Mouse (Mus musculus) liver, embryonic 13.5 days (tissue): ENCODE data around the gene Prickle1. TPM values are rescaled to one million over a fixed set of nuclear protein-coding genes. Genes with fewer than 3 reads are reported as not detected.

Experiments used
- ATAC-seq: fragments of 200-750 bp; cut with Nextera tagmentation; 2 replicates; pipeline ENCODE4 v1.8.0; 2017; ENCODE audit warnings: low read depth, mild to moderate bottlenecking, moderate number of reproducible peaks, moderate library complexity
- DNase-seq: peaks from one replicate; pipeline ENCODE4 v3.0.0; 2022
- H3K27ac ChIP-seq: fragments of 300-500 bp; sonication (generic); 2 replicates; pipeline ENCODE4 v1.5.1; 2015; ENCODE audit warnings: moderate library complexity, mild to moderate bottlenecking, inconsistent platforms
- H3K27me3 ChIP-seq: fragments of 300-500 bp; sonication (generic); 2 replicates; pipeline ENCODE4 v1.6.1; 2015; ENCODE audit warnings: mild to moderate bottlenecking, inconsistent platforms
- H3K36me3 ChIP-seq: fragments of 300-500 bp; sonication (generic); 2 replicates; pipeline ENCODE4 v1.6.1; 2015; ENCODE audit warnings: mild to moderate bottlenecking, inconsistent platforms
- H3K4me1 ChIP-seq: fragments of 300-500 bp; sonication (generic); replicated peaks from 2 replicates; pipeline ENCODE4 v1.6.1; 2015; ENCODE audit warnings: inconsistent platforms
- H3K4me2 ChIP-seq: fragments of 300-500 bp; sonication (generic); 2 replicates; pipeline ENCODE4 v1.6.1; 2015; ENCODE audit warnings: inconsistent platforms, mild to moderate bottlenecking, moderate library complexity
- H3K4me3 ChIP-seq: fragments of 300-500 bp; sonication (generic); replicated peaks from 2 replicates; pipeline ENCODE4 v1.5.1; 2015; ENCODE audit warnings: mild to moderate bottlenecking, inconsistent platforms
- H3K9ac ChIP-seq: fragments of 300-500 bp; sonication (generic); 2 replicates; pipeline ENCODE4 v1.6.1; 2015; ENCODE audit warnings: mild to moderate bottlenecking, inconsistent platforms
- H3K9me3 ChIP-seq: fragments of 300-500 bp; sonication (generic); replicated peaks from 2 replicates; pipeline ENCODE4 v1.6.1; 2016; ENCODE audit warnings: inconsistent platforms
- WGBS: fragments of 180-500 bp; shearing (Covaris S2); methylation state at CpG from one replicate; pipeline ENCODE4 v1.1.7; 2015; ENCODE audit not compliant: insufficient replicate concordance; 5-methylcytosine and 5-hydroxymethylcytosine counted together
- polyA plus RNA-seq: library from polyadenylated mRNA; unstranded; fragments of >200 nt; fragmentation: Nextera tagmentation; extraction: Ambion mirVana; gene quantifications from 2 replicates; pipeline ENCODE4 v1.2.1, GENCODE M21; 2015

Gene Prickle1
- polyA plus RNA-seq, 1 experiment from 2014 or later, result 4.2 TPM

DNA sequence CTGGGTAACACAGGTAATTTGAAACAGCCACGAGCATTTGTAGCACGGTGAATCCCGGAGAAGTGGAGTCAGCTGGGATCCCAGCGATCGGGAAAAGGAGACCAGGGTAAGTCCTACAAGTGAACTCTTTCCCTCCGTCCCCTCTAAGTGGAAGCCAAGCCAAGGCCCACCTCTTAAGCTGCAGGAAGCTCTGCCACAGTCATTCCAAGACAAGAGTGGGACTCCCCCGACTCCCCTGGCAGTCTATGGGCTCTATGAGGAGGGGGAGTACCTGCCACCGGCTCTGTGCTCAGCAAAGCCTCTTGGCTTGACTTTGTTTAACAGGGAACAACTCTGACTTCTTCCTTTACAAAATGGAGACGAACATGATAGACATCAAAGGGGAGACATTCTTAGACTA, 47.4 kb downstream of the Prickle1 start:
- H3K27me3 ChIP-seq, result no peaks in the 10 kb centered on the region
- peaks cover 12% of the 10 kb centered on the region for H3K4me1 ChIP-seq
- no peak for ATAC-seq
- no peaks in the 10 kb centered on the region for H3K36me3 ChIP-seq
- no peaks in the 10 kb centered on the region for H3K9me3 ChIP-seq
- no peak overlapping the region for H3K4me2 ChIP-seq
- no peak overlapping the region for H3K27ac ChIP-seq
- DNase-seq, result no peak
- 71% methylated on average over 9 of the region's 9 CpGs for WGBS
- H3K4me3 ChIP-seq, result no peak overlapping the region
- H3K9ac ChIP-seq, result no peak overlapping the region

DNA sequence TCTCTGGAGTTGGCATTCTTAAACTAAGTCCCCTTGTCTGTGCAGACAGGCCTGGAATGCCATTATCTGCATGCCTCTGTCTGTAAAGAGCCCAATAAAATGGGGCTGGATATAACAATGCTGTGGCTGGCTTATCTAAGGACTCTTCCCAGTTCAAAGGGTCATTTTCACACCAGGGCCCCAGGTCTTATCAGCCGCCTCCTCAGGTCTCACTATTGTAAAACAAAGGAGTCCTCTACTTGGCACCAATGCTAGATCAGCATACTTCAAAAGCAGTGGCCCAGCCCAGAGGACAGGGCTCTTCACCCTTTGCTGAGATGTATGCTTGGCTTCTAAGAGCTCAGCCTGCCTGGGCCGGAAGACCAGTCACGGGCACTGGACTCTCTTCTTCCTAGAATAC, 56.3 kb downstream of the Prickle1 start:
- H3K27ac ChIP-seq, result no peak overlapping the region
- H3K9me3 ChIP-seq, result no peaks in the 10 kb centered on the region
- DNase-seq (peak; percentile 16), ATAC-seq (peak; percentile 77)
- peaks cover 17% of the 10 kb centered on the region for H3K4me1 ChIP-seq
- H3K4me3 ChIP-seq, result no peak overlapping the region
- H3K36me3 ChIP-seq, result no peaks in the 10 kb centered on the region
- H3K27me3 ChIP-seq, result no peaks in the 10 kb centered on the region
- 45% methylated on average over 3 of the region's 3 CpGs for WGBS
- H3K4me2 ChIP-seq, result no peak overlapping the region
- H3K9ac ChIP-seq, result no peak overlapping the region

DNA sequence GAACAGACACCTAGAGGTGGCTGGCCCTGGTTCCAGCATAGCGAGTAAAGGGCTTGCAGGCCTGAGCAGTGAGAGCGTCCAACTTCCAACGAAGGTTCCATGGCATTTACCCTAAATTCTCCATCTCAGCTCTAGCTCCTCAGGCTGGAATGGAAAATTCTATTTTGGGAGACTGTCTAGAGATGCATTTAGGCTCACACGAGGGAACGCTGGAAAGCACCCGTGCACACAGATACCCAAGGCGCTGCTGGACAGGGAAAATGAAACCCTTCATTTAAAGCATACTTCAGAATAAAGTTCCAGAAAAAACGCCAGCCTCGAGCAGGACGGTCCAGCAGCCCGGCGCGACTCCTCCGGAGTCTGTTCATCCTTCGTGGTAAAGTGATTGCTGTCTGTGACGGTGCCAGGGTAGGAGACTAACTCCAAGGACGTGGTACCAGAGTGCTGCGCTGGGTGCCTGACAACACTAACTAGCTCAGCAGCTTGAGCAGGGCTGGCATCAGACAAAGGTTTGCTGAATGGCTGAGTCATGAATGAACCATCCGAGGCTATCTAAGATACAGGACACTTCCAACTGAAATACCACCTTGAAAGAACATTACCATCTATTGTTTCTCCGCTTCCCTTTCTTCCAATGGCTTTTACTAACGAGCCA, 57.0 kb downstream of the Prickle1 start:
- Histone ChIP-seq H3K4me2 (no peak overlapping the region), H3K36me3 (no peaks in the 10 kb centered on the region), H3K27me3 (no peaks in the 10 kb centered on the region), H3K4me3 (no peak overlapping the region), H3K27ac (no peak overlapping the region), H3K9ac (no peak overlapping the region), H3K4me1 (peaks cover 17% of the 10 kb centered on the region), H3K9me3 (no peaks in the 10 kb centered on the region)
- ATAC-seq, result no peak
- WGBS, result 82% methylated on average over 21 of the region's 21 CpGs
- DNase-seq, result no peak

DNA sequence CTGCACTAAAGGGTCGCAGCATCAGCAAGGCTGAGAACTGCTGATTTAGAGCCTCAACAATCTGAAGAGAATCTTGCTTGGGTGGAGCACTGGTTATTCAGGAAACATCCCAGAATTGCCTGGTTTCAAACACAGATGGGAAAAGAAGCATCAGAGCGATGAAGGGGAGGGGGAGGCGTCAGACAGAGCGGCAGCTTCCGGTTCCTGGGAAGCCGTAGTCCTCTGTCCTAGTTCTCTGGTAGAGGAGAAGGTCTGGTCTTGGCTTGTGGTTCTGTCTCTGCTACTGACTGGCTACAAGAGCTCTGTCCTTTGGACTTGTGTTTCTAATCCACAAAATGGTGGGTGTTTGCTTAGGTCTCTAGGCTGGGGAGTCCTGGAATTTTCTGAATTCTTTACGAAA, 57.9 kb downstream of the Prickle1 start:
- H3K36me3 ChIP-seq, result no peaks in the 10 kb centered on the region
- no peak overlapping the region for H3K9ac ChIP-seq
- WGBS, result 82% methylated on average over 7 of the region's 7 CpGs
- peaks cover 17% of the 10 kb centered on the region for H3K4me1 ChIP-seq
- ATAC-seq (no peak), DNase-seq (no peak)
- H3K4me2 ChIP-seq, result no peak overlapping the region
- H3K27ac ChIP-seq, result no peak overlapping the region
- no peaks in the 10 kb centered on the region for H3K27me3 ChIP-seq
- H3K4me3 ChIP-seq, result no peak overlapping the region
- no peaks in the 10 kb centered on the region for H3K9me3 ChIP-seq

DNA sequence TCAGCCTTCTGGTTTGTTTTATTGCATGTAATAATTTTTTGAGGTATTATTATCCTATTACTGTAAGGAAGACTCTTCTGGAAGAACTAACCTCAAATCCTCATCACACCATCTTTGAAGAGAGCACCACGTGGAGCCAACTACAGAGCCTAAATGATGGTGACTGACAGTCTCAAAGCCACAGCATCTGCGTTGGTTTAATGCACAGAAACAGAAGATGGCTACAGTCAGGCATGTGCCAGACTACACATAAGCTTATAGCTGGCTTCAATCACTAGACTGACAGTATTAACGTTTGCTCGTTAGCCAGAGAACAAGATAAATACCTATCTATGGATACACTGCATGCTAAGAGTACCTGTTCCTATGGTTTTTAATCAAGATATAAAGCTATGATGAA, 59.5 kb downstream of the Prickle1 start:
- H3K36me3 ChIP-seq, result no peaks in the 10 kb centered on the region
- no peak overlapping the region for H3K4me2 ChIP-seq
- DNase-seq, result no peak
- 53% methylated on average over 4 of the region's 4 CpGs for WGBS
- peaks cover 19% of the 10 kb centered on the region for H3K4me1 ChIP-seq
- H3K4me3 ChIP-seq, result no peak overlapping the region
- no peaks in the 10 kb centered on the region for H3K27me3 ChIP-seq
- no peak overlapping the region for H3K27ac ChIP-seq
- H3K9me3 ChIP-seq, result no peaks in the 10 kb centered on the region
- H3K9ac ChIP-seq, result no peak overlapping the region
- no peak for ATAC-seq

DNA sequence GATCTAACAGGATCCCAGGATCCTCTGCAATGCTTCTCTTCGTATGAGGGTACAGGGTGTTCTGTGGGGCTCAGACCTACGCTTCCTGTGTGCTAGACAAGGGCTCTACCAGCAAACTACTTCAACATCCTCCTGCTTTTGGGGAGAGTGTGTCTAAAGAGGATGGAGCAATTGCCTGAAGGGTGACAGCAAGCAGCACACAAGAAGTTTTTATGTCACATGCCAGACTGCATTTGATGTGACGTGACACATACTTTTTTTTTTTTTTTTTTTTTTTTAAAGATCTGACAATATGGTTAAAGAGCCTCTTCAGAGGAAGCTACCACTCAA, 65.0 kb downstream of the Prickle1 start:
- no peak overlapping the region for H3K27ac ChIP-seq

DNA sequence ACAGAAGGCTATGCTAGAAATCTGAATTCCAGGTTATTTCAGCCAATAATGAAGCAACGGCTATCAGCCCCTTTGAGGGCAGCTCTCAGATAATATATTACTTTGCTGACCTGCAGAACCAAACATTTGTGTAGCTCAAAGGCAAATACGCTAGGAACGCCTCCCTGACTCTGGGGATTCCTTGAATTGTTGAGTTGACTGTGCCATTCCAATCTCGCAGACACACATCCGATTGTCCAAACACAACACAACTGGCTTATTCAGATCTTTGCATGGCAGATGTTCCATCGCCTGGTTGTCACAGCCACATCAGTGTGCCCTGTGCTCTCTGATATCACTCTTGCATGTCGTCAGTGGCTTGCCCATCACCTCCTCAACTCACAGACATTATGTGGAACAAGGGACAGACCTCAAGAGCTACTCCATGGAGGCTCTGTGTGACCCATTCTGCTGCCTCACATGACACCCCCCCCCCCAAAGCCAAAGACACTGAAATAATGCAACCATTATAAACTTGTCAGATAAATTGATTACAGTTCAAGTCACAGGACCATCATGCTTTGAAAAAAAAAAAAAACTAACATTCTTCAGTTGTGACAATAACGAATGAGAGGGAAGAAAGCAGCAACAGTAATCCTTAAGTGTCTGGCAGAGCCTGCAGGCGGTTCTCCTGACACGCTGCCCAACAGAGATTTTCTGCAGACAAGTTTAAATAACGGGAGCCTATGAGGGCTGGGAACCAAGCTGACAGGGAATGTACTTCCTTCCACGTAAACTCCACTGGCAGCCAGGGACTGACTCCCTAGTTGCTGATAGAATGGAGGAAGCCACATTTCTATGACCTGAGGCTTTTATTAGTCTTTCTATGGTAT, 65.6 kb downstream of the Prickle1 start:
- no peaks in the 10 kb centered on the region for H3K9me3 ChIP-seq
- H3K27ac ChIP-seq, result no peak overlapping the region
- ATAC-seq (peak; percentile 66), DNase-seq (peak; percentile 18)
- WGBS, result 41% methylated on average over 12 of the region's 12 CpGs
- H3K4me3 ChIP-seq, result no peak overlapping the region
- peaks cover 27% of the 10 kb centered on the region for H3K4me1 ChIP-seq
- no peak overlapping the region for H3K9ac ChIP-seq
- H3K27me3 ChIP-seq, result no peaks in the 10 kb centered on the region
- no peak overlapping the region for H3K4me2 ChIP-seq
- no peaks in the 10 kb centered on the region for H3K36me3 ChIP-seq

More for the DNA sequence above, 65.0 kb downstream of the Prickle1 start:
- DNase-seq (no peak), ATAC-seq (no peak)
- no peaks in the 10 kb centered on the region for H3K27me3 ChIP-seq
- H3K4me3 ChIP-seq, result no peak overlapping the region
- no peaks in the 10 kb centered on the region for H3K36me3 ChIP-seq
- H3K4me2 ChIP-seq, result no peak overlapping the region
- no peak overlapping the region for H3K9ac ChIP-seq
- peaks cover 21% of the 10 kb centered on the region for H3K4me1 ChIP-seq
- WGBS, result 62% methylated on average over 3 of the region's 3 CpGs
- no peaks in the 10 kb centered on the region for H3K9me3 ChIP-seq

DNA sequence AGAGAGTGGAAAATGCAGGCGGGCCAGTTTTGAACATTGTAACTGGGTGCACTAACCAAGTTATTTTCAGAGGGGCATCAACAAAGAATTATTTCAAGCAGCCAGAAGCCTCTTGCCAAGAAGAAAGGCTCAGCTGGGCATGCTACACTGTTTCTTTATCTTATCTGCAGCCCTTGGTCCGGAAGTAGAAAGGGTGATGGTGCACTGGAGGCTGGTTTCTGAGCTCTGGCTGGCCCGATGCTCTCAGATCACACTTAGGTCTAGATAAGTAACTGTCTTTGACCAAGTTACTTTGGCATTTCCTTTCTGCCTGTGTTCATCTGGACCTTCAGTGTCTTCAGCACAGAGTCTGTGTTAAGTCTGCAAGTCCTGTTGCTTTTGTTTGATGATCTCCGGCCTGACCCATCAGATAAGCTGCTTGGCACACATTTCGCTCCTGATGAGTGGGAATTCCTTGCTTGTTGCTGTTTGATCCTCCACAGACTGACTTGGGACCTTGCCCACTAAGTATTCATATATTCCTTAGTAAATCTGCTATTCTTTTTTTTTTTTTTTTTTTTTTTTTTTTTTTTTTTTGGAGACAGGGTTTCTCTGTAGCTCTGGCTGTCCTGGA, 70.3 kb downstream of the Prickle1 start:
- Histone ChIP-seq H3K36me3 (no peaks in the 10 kb centered on the region), H3K4me1 (peaks cover 46% of the 10 kb centered on the region), H3K27ac (no peak overlapping the region), H3K4me3 (no peak overlapping the region), H3K9ac (no peak overlapping the region; the same call in 1 of the 2 replicates), H3K4me2 (no peak overlapping the region; the same call in 1 of the 2 replicates), H3K27me3 (peaks cover 19% of the 10 kb centered on the region), H3K9me3 (no peaks in the 10 kb centered on the region)
- DNase-seq (no peak), ATAC-seq (peak; percentile 69)
- 17% methylated on average over 5 of the region's 5 CpGs for WGBS

DNA sequence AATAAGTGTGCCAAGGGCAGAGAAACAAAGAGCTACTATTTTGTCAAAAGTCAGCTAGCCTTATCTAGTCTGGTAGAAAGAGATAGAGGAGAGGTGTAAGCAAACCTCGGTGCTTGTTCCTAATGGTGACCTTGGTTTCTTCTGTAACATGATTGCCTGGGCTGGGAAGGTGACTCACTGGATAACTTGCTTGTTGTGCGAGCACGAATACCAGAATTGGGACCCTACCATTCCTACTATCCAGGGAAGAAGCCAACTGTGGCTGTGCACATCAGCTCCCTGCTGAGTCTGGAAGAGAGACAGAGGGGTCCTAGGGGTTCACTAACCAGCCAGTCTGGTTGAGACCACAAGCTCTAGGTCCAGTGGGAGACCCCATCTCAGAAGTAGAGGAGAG, 73.9 kb downstream of the Prickle1 start:
- ATAC-seq (no peak), DNase-seq (no peak)
- Histone ChIP-seq H3K4me1 (peaks cover 65% of the 10 kb centered on the region), H3K36me3 (no peaks in the 10 kb centered on the region), H3K27ac (no peak overlapping the region), H3K9ac (no peak overlapping the region), H3K4me2 (no peak overlapping the region), H3K4me3 (no peak overlapping the region), H3K27me3 (peaks cover 49% of the 10 kb centered on the region), H3K9me3 (no peaks in the 10 kb centered on the region)
- WGBS, result 10% methylated on average over 3 of the region's 3 CpGs

DNA sequence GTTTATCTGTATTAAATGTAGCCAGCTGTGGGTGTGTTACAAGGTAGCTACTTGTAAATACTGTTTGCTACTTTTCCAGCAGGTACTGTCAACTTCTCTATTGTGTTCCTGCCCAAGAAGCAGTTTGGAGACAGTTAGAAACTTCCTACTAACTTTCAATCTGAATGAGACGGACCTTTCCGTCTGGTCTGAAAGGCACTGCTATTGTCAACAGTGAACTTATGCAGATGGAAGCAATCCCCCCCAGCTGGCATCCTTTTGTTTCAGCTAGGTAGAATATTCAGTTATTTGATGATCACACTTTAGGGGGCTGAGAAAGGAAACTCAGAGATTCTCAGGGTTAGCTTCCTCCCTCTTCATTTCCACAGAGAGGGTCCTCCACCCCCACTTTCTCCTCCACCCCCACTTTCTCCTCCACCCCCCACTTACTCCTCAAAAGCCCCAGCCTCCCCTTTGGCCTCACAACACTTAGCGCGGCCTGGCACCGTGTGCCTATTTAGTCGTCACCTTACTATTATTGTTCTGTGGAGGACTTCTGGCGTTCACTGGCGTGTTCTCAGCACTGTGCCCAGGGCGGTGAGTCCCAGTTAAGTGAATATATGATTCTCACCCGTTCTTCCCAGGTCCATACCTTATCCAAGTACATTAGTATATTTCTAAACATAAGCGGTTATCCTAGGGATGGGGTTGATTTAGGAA, 74.5 kb downstream of the Prickle1 start:
- H3K9me3 ChIP-seq, result no peaks in the 10 kb centered on the region
- H3K4me1 ChIP-seq, result peaks cover 66% of the 10 kb centered on the region
- no peaks in the 10 kb centered on the region for H3K36me3 ChIP-seq
- 55% methylated on average over 11 of the region's 11 CpGs for WGBS
- H3K4me3 ChIP-seq, result no peak overlapping the region
- H3K27me3 ChIP-seq, result peaks cover 49% of the 10 kb centered on the region
- no peak overlapping the region for H3K27ac ChIP-seq
- H3K9ac ChIP-seq, result no peak overlapping the region
- no peak overlapping the region for H3K4me2 ChIP-seq
- ATAC-seq (no peak), DNase-seq (no peak)
